Mouse (Mus musculus): ENCODE data around the gene Med1. TPM values are rescaled to one million over a fixed set of nuclear protein-coding genes. Genes with fewer than 3 reads are reported as not detected.
"Not testable (repeated sequence)": the region's sequence is repeated elsewhere in the genome, so short reads cannot be mapped to it uniquely, and the experiment has no call there.

The Med1 gene
- 10 to 100 TPM; 65.4 to 72.5 TPM for total RNA-seq (2021)
- long read RNA-seq, experiment 1, partial matches to known transcripts, result 2 of 17 reads
- long read RNA-seq, experiment 1, other reads (novel, unspliced or antisense), result 10 of 17 reads
- long read RNA-seq, experiment 2, full-length matches to known transcripts, result 1 of 6 reads
- long read RNA-seq, experiment 2, partial matches to known transcripts, result 1 of 6 reads
- long read RNA-seq, experiment 2, other reads (novel, unspliced or antisense), result 4 of 6 reads

- peak; percentile 92 to 93 for DNase-seq
Observed at GRCm38 (mm10) chr11:98192901-98193805, at the start of gene Med1. TSS of gene Med1 (minus strand) at chr11:98193293.

GRCm38 (mm10) chr11:98238995-98239394 lies 45.9 kb upstream of the Med1 start:
- no peak for DNase-seq

GRCm38 (mm10) chr11:98238416-98238815 lies 45.3 kb upstream of the Med1 start:
- no peak for DNase-seq

- DNase-seq, result no peak
Observed at GRCm38 (mm10) chr11:98226349-98226748, 33.3 kb upstream of the Med1 start.

GRCm38 (mm10) chr11:98213311-98213710 lies 20.2 kb upstream of the Med1 start:
- DNase-seq, result no peak

- not testable (repeated sequence) for DNase-seq
Observed at GRCm38 (mm10) chr11:98209661-98210060, 16.6 kb upstream of the Med1 start.

- not testable (repeated sequence) for DNase-seq
Observed at GRCm38 (mm10) chr11:98206281-98206680, 13.2 kb upstream of the Med1 start.

GRCm38 (mm10) chr11:98205463-98205862 lies 12.4 kb upstream of the Med1 start:
- no peak for DNase-seq

GRCm38 (mm10) chr11:98203931-98204421 lies 10.9 kb upstream of the Med1 start:
- peak in 1 of 2 experiments; percentile 32 for DNase-seq

GRCm38 (mm10) chr11:98203351-98203911 lies 10.3 kb upstream of the Med1 start:
- DNase-seq, result peak in 1 of 2 experiments; percentile 52

GRCm38 (mm10) chr11:98202641-98203350 lies 9.7 kb upstream of the Med1 start, which contains the start of gene Cdk12:
TSS of gene Cdk12 (plus strand) at chr11:98203059.
- peak; percentile 92 to 95 for DNase-seq

- DNase-seq, result peak in 1 of 2 experiments; percentile 36
Observed at GRCm38 (mm10) chr11:98201791-98202640, 8.9 kb upstream of the Med1 start.

- DNase-seq, result peak; percentile 14 to 30
Observed at GRCm38 (mm10) chr11:98190820-98191219, 2.3 kb downstream of the Med1 start.

- peak; percentile 28 to 35 for DNase-seq
Observed at GRCm38 (mm10) chr11:98187640-98188395, 5.3 kb downstream of the Med1 start.

- not testable (repeated sequence) for DNase-seq
Observed at GRCm38 (mm10) chr11:98182149-98182548, 10.9 kb downstream of the Med1 start.

GRCm38 (mm10) chr11:98168400-98168799 lies 24.7 kb downstream of the Med1 start:
- no peak for DNase-seq

- DNase-seq, result peak in 1 of 2 experiments; percentile 22
Observed at GRCm38 (mm10) chr11:98155094-98155493, 38.0 kb downstream of the Med1 start.

- DNase-seq, result no peak
Observed at GRCm38 (mm10) chr11:98150625-98151156, 42.4 kb downstream of the Med1 start.

- peak; percentile 95 to 96 for DNase-seq
Observed at GRCm38 (mm10) chr11:98149786-98150624, 43.1 kb downstream of the Med1 start, which contains the start of gene Fbxl20. TSS of gene Fbxl20 (minus strand) at chr11:98150403.
